Mouse (Mus musculus): Measurements from ENCODE around the gene Gm3233. TPM values are rescaled to one million over a fixed set of nuclear protein-coding genes. Genes with fewer than 3 reads are reported as not detected.
"Not testable (repeated sequence)": the region's sequence is repeated elsewhere in the genome, so short reads cannot be mapped to it uniquely, and the experiment has no call there.

The Gm3233 gene
- polyA plus RNA-seq (2016; fragmentation: Nextera tagmentation; extraction: Ambion mirVana), result not detected in 2 replicates

DNA sequence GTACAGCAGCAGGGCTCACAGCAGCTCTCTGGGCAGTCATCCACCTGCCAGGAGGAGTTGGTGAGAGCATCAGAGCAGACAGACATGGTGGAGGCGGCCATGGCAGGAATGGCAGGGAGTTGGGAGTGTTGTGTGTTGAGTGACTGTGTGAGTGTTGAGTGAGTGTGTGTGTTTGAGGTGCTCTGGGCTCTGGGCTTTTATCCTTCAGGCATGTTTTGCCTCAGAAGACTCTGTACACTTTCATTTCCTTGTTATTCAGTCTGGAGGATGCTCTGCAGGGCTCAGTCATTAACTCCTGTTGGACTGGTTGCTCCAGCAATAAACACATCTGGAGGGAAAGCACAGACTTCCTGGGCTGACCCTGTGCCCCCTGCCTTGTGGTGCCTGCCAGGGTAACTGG is at the start of gene Gm3233:
TSS of gene Gm3233 (minus strand) at position 101 of the 400 bp plus-strand sequence.
- not testable (repeated sequence) for H3K36me3 ChIP-seq; H3K27me3 ChIP-seq; H3K9ac ChIP-seq; H3K27ac ChIP-seq; H3K4me3 ChIP-seq; H3K4me2 ChIP-seq (replicated peaks); H3K9me3 ChIP-seq (replicated peaks); H3K4me1 ChIP-seq; ATAC-seq (ENCODE audit: low FRiP score)
- WGBS, result 67% methylated on average over 1 of the region's 1 CpGs

GRCm38 (mm10) chr10:77804095-77804494 is 44.6 kb upstream of the Gm3233 start:
- no peaks in the 10 kb centered on the region for H3K27me3 ChIP-seq
- H3K9me3 ChIP-seq (replicated peaks), result no peaks in the 10 kb centered on the region
- no peak for ATAC-seq (ENCODE audit: low FRiP score)
- 80% methylated on average over 3 of the region's 3 CpGs for WGBS
- no peak overlapping the region for H3K27ac ChIP-seq
- H3K9ac ChIP-seq, result no peak overlapping the region
- H3K36me3 ChIP-seq, result no peaks in the 10 kb centered on the region
- H3K4me2 ChIP-seq (replicated peaks), result no peak overlapping the region
- H3K4me3 ChIP-seq, result no peak overlapping the region
- H3K4me1 ChIP-seq, result no peaks in the 10 kb centered on the region; the same call in 1 of the 2 replicates

GRCm38 (mm10) chr10:77798921-77799508 is 39.5 kb upstream of the Gm3233 start, which contains the start of gene Gm19668:
Gene Gm19668 (minus strand): TSS chr10:77799133.
- Histone ChIP-seq H3K4me1 (peaks cover 12% of the 10 kb centered on the region), H3K4me3 (no peak within 1 kb of the TSS), H3K27ac (peak within 1 kb of the TSS; percentile 40; the same call in 1 of the 2 replicates), H3K27me3 (no peaks in the 10 kb centered on the region), H3K9me3 (replicated peaks) (no peaks in the 10 kb centered on the region), H3K9ac (no peak within 1 kb of the TSS), H3K4me2 (replicated peaks) (no peak within 1 kb of the TSS), H3K36me3 (no peaks in the 10 kb centered on the region)
- no peak for ATAC-seq (ENCODE audit: low FRiP score)
- WGBS, result 57% methylated on average over 8 of the region's 8 CpGs

- not testable (repeated sequence) for H3K9ac ChIP-seq; ATAC-seq (ENCODE audit: low FRiP score); H3K4me3 ChIP-seq; H3K9me3 ChIP-seq (replicated peaks); H3K4me2 ChIP-seq (replicated peaks); H3K27me3 ChIP-seq; H3K36me3 ChIP-seq
- 37% methylated on average over 3 of the region's 3 CpGs for WGBS
- H3K27ac ChIP-seq, result peak overlapping the region; percentile 40; the same call in 1 of the 2 replicates
- peaks cover 14% of the 10 kb centered on the region for H3K4me1 ChIP-seq
Observed at GRCm38 (mm10) chr10:77798164-77798920, 38.9 kb upstream of the Gm3233 start.

DNA sequence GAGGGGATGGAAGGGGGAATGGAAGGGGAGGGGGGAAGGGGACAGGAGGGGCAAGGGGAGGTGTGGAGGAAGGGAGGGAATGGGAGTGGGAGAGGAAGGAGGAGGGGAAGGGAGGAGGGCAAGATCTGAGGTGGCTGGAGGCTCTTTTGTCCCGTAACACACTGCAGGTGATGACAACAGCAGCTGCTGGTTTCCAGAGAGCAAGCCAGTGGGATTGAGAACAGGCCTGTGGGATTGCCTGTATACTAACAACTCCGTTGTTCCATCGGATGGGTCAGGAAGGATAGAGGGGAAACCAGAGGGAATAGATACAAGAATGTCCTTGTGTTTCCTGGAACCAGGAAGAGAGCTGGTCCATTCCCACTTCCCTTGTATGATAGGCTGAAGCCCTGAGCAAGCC is 38.2 kb upstream of the Gm3233 start:
- no peak for ATAC-seq (ENCODE audit: low FRiP score)
- Histone ChIP-seq H3K9me3 (replicated peaks) (no peaks in the 10 kb centered on the region), H3K4me3 (no peak overlapping the region), H3K4me2 (replicated peaks) (no peak overlapping the region), H3K9ac (no peak overlapping the region), H3K4me1 (peaks cover 14% of the 10 kb centered on the region), H3K27ac (no peak overlapping the region), H3K36me3 (no peaks in the 10 kb centered on the region), H3K27me3 (no peaks in the 10 kb centered on the region)
- 16% methylated on average over 3 of the region's 3 CpGs for WGBS

DNA sequence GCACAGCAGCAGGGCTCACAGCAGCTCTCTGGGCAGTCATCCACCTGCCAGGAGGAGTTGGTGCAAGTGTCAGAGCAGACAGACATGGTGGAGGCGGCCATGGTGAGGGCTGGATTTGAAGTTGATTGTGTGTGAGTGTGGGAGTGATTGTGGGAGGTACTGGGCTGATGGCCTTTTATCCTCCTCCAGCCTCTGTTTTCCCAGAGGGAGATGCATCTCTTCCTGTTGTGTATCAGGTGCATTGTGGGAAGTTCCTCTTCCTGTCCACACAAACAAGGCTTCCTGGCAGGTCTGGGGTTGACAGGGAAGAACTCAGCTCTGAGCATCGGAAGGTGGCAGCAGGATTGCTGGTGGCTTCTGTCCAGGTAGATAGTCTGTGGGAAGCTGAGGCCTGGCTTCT is 35.5 kb upstream of the Gm3233 start, which contains the start of gene Gm9639:
TSS of gene Gm9639 (minus strand) at position 101 of the 400 bp plus-strand sequence.
- no peak within 1 kb of the TSS for H3K9ac ChIP-seq
- no peaks in the 10 kb centered on the region for H3K36me3 ChIP-seq
- no peaks in the 10 kb centered on the region for H3K9me3 ChIP-seq (replicated peaks)
- H3K27ac ChIP-seq, result no peak within 1 kb of the TSS
- no peak within 1 kb of the TSS for H3K4me2 ChIP-seq (replicated peaks)
- no peaks in the 10 kb centered on the region for H3K27me3 ChIP-seq
- no peak for ATAC-seq (ENCODE audit: low FRiP score)
- WGBS, result 45% methylated on average over 2 of the region's 2 CpGs
- no peak within 1 kb of the TSS for H3K4me3 ChIP-seq
- peaks cover 14% of the 10 kb centered on the region for H3K4me1 ChIP-seq

GRCm38 (mm10) chr10:77788621-77789020 is 29.1 kb upstream of the Gm3233 start:
- Histone ChIP-seq H3K9me3 (replicated peaks) (no peaks in the 10 kb centered on the region), H3K27me3 (no peaks in the 10 kb centered on the region), H3K27ac (no peak overlapping the region), H3K4me3 (no peak overlapping the region), H3K9ac (no peak overlapping the region), H3K4me1 (no peaks in the 10 kb centered on the region), H3K4me2 (replicated peaks) (no peak overlapping the region), H3K36me3 (no peaks in the 10 kb centered on the region)
- no peak for ATAC-seq (ENCODE audit: low FRiP score)
- WGBS, result 81% methylated on average over 2 of the region's 2 CpGs

DNA sequence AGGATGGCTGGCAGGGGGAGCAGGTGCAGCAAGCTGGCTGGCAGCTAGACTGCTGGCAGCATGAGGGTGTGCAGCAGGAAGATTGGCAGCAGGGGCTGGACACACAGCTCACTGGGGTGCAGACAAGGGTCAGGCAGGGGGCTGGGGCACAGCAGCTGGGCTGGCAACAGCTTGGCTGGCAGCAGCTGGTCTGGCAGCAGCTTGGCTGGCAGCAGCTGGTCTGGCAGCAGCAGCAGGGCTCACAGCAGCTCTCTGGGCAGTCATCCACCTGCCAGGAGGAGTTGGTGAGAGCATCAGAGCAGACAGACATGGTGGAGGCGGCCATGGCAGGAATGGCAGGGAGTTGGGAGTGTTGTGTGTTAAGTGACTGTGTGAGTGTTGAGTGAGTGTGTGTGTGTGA is 28.4 kb upstream of the Gm3233 start, which contains the start of gene Gm7137:
TSS of gene Gm7137 (minus strand) at position 325 of the 400 bp plus-strand sequence.
- H3K4me1 ChIP-seq; H3K4me2 ChIP-seq (replicated peaks); H3K4me3 ChIP-seq; H3K27me3 ChIP-seq; H3K36me3 ChIP-seq; H3K9ac ChIP-seq; H3K27ac ChIP-seq; ATAC-seq (ENCODE audit: low FRiP score); H3K9me3 ChIP-seq (replicated peaks): not testable (repeated sequence)
- WGBS, result 50% methylated on average over 1 of the region's 1 CpGs

GRCm38 (mm10) chr10:77783396-77783795 is 23.9 kb upstream of the Gm3233 start:
- not testable (repeated sequence) for H3K4me1 ChIP-seq; H3K4me2 ChIP-seq (replicated peaks); H3K27me3 ChIP-seq; H3K9ac ChIP-seq; ATAC-seq (ENCODE audit: low FRiP score); H3K9me3 ChIP-seq (replicated peaks); H3K27ac ChIP-seq; H3K4me3 ChIP-seq; H3K36me3 ChIP-seq
- WGBS, result 98% methylated on average over 3 of the region's 3 CpGs

DNA sequence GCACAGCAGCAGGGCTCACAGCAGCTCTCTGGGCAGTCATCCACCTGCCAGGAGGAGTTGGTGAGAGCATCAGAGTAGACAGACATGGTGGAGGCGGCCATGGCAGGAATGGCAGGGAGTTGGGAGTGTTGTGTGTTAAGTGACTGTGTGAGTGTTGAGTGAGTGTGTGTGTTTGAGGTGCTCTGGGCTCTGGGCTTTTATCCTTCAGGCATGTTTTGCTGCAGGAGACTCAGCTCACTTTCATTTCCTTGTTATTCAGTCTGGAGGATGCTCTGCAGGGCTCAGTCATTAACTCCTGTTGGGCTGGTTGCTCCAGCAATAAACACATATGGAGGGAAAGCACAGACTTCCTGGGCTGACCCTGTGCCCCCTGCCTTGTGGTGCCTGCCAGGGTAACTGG is 23.0 kb upstream of the Gm3233 start, which contains the start of gene Gm3250:
TSS of gene Gm3250 (minus strand) at position 101 of the 400 bp plus-strand sequence.
- not testable (repeated sequence) for H3K4me2 ChIP-seq (replicated peaks); H3K36me3 ChIP-seq; H3K4me1 ChIP-seq; ATAC-seq (ENCODE audit: low FRiP score); H3K4me3 ChIP-seq; H3K27me3 ChIP-seq; H3K27ac ChIP-seq; H3K9me3 ChIP-seq (replicated peaks); H3K9ac ChIP-seq
- WGBS, result 22% methylated on average over 1 of the region's 1 CpGs

DNA sequence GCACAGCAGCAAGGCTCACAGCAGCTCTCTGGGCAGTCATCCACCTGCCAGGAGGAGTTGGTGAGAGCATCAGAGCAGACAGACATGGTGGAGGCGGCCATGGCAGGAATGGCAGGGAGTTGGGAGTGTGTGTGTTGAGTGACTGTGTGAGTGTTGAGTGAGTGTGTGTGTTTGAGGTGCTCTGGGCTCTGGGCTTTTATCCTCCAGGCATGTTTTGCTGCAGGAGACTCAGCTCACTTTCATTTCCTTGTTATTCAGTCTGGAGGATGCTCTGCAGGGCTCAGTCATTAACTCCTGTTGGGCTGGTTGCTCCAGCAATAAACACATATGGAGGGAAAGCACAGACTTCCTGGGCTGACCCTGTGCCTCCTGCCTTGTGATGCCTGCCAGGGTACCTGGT is 17.4 kb upstream of the Gm3233 start, which contains the start of gene Gm7138:
TSS of gene Gm7138 (minus strand) at position 101 of the 400 bp plus-strand sequence.
- H3K9me3 ChIP-seq (replicated peaks); ATAC-seq (ENCODE audit: low FRiP score); H3K4me2 ChIP-seq (replicated peaks); H3K27me3 ChIP-seq; H3K36me3 ChIP-seq; H3K4me3 ChIP-seq; H3K4me1 ChIP-seq; H3K9ac ChIP-seq; H3K27ac ChIP-seq: not testable (repeated sequence)
- WGBS, result 20% methylated on average over 1 of the region's 1 CpGs

DNA sequence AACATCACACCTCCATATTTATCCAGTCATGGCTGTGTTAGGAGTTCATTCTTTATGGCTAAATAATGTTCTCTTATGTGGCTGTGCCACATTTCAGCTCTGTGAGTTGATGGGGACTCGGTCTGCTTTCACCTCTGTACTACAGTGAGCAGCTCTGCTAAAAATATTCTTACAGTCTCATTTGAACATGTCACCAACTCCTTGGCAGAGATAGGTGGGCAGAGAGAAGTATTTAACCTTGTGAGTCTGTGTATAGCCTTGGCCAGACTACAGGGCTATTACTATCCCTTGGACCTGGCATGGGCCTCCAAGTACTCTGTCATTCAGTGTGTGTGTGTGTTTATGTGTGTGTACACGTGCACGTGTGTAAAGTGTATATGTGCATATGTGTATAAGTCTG is 12.7 kb upstream of the Gm3233 start:
- H3K4me2 ChIP-seq (replicated peaks); H3K27me3 ChIP-seq; H3K9me3 ChIP-seq (replicated peaks); H3K9ac ChIP-seq; H3K4me3 ChIP-seq; ATAC-seq (ENCODE audit: low FRiP score); H3K27ac ChIP-seq; H3K4me1 ChIP-seq; H3K36me3 ChIP-seq: not testable (repeated sequence)
- 92% methylated on average over 1 of the region's 3 CpGs for WGBS

All from hindbrain, embryonic 12.5 days (tissue).